Mouse (Mus musculus): ENCODE measurements around the gene Skint4. TPM values are rescaled to one million over a fixed set of nuclear protein-coding genes. Genes with fewer than 3 reads are reported as not detected.

The Skint4 gene
- polyA plus RNA-seq (2015; fragmentation: Illumina TruSeq; extraction: RNeasy Lipid Tissue Mini Kit (QIAGEN cat#74804); ENCODE audit: insufficient read depth, low read depth, low replicate concordance) = not detected

GRCm38 (mm10) chr4:112071716-112072115 lies at the start of gene Skint4:
Gene Skint4 (plus strand): TSS chr4:112072016.

Other genes with a start within 250 kb of the Skint4 start
- not detected for gene Slc5a9, start 169.1 kb upstream of the Skint4 start, polyA plus RNA-seq (2015; fragmentation: Illumina TruSeq; extraction: RNeasy Lipid Tissue Mini Kit (QIAGEN cat#74804); ENCODE audit: insufficient read depth, low read depth, low replicate concordance)
- not detected for gene Skint8, start 152.6 kb upstream of the Skint4 start, polyA plus RNA-seq (2015; fragmentation: Illumina TruSeq; extraction: RNeasy Lipid Tissue Mini Kit (QIAGEN cat#74804); ENCODE audit: insufficient read depth, low read depth, low replicate concordance)
- gene Skint7, start 99.1 kb upstream of the Skint4 start, polyA plus RNA-seq (2015; fragmentation: Illumina TruSeq; extraction: RNeasy Lipid Tissue Mini Kit (QIAGEN cat#74804); ENCODE audit: insufficient read depth, low read depth, low replicate concordance) = not detected
- not detected for gene Skint1, start 65.7 kb upstream of the Skint4 start, polyA plus RNA-seq (2015; fragmentation: Illumina TruSeq; extraction: RNeasy Lipid Tissue Mini Kit (QIAGEN cat#74804); ENCODE audit: insufficient read depth, low read depth, low replicate concordance)
- not detected for gene Skint3, start 160.2 kb downstream of the Skint4 start, polyA plus RNA-seq (2015; fragmentation: Illumina TruSeq; extraction: RNeasy Lipid Tissue Mini Kit (QIAGEN cat#74804); ENCODE audit: insufficient read depth, low read depth, low replicate concordance)